Mouse (Mus musculus): Measurements from ENCODE around the gene Zfp341. TPM values are rescaled to one million over a fixed set of nuclear protein-coding genes. Genes with fewer than 3 reads are reported as not detected.

Zfp341 gene
- total and polyA plus RNA-seq, 3 experiments: 0.58 to 4.4 (median 1.6) TPM

DNA sequence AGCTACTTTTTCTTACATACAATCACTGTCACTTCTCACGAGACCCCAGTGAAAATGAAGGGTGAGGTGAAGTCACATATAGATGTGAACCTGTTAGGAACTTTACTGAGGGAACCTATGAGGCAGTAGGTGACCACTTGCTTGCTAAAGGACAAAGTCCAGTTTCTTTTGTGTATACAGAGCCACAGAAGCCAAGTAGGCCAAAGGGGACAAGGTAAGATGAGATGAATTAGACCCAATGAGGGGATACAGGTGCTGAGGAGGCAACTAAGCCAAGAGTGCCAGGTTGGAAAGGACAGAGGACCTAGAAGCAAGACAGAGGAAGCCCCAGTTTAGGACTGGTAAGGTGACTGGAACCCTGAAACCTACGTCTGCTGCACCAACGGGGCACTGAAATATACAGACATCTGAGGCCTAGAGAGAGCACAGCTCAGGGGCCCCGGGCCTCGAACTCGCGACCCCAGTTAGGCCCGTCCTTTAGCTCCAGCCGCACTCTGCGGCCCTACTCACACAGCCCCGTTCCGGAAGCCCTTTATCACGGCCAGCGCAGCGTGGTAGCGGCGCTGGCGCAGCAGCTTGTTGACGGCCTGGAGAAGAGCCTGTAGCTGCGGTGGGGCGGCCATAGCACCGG, 10.0 kb upstream of the Zfp341 start:
- dilution Hi-C loops (cut with MboI; ENCODE audit: extremely low pct_ligation_motif_present, extremely low pct_unique_long_range_greater_than_20kb, low sequenced_read_pairs) (no loop called here), in situ Hi-C loops (cut with MboI; ENCODE audit: low pct_ligation_motif_present, low pct_unique_long_range_greater_than_20kb, low sequenced_read_pairs) (no loop called here)
- H3K79me2 ChIP-seq (replicated peaks; ENCODE audit: control insufficient read depth, extremely low read depth, insufficient read depth, poor library complexity, severe bottlenecking): no peaks in the 10 kb centered on the region
- H3K36me3 ChIP-seq (replicated peaks in 1 of 2; ENCODE audit: control insufficient read depth in 1 of 2, insufficient read depth in 1 of 2, low read length in 1 of 2): peaks cover 0 to 3% of the 10 kb centered on the region in 2 experiments
- no peaks in the 10 kb centered on the region for H3K9me3 ChIP-seq (replicated peaks; ENCODE audit: low read length)
- no peak for DNase-seq (ENCODE audit: extremely low read depth)
- TF ChIP-seq NELFE (IDR thresholded peaks at IDR 0.05; ENCODE audit: low read depth, low read length) (peak; percentile 23; the same call in 1 of the 2 replicates), SIN3A (IDR thresholded peaks at IDR 0.05; ENCODE audit: low read length) (no peak), ELF1 (IDR thresholded peaks at IDR 0.05; ENCODE audit: low read depth, low read length) (0 out of 2 replicates have a peak, but pooled peaks have one; percentile 26), MXI1 (IDR thresholded peaks at IDR 0.05; ENCODE audit: low read depth, low read length) (0 out of 2 replicates have a peak, but pooled peaks have one; percentile 34)
- peak overlapping the region; percentile 44 for H3K9ac ChIP-seq (ENCODE audit: insufficient read depth, low read depth)
- peak overlapping the region; percentile 52 for H3K4me2 ChIP-seq (ENCODE audit: insufficient read depth, low read depth, poor library complexity, severe bottlenecking)
- peaks cover 10 to 18% of the 10 kb centered on the region in 2 experiments for H3K4me1 ChIP-seq (ENCODE audit: control insufficient read depth in 1 of 2, insufficient read depth in 2 of 2)
- peaks cover 16% of the 10 kb centered on the region for H3K27me3 ChIP-seq (replicated peaks)
- no peak overlapping the region for H3K27ac ChIP-seq (ENCODE audit: insufficient read depth, low read depth)
- peak overlapping the region; percentile 76 to 89 (median 79) for H3K4me3 ChIP-seq (replicated peaks in 1 of 3; ENCODE audit: low read depth in 2 of 3, low read length in 2 of 3, poor library complexity in 1 of 3)

DNA sequence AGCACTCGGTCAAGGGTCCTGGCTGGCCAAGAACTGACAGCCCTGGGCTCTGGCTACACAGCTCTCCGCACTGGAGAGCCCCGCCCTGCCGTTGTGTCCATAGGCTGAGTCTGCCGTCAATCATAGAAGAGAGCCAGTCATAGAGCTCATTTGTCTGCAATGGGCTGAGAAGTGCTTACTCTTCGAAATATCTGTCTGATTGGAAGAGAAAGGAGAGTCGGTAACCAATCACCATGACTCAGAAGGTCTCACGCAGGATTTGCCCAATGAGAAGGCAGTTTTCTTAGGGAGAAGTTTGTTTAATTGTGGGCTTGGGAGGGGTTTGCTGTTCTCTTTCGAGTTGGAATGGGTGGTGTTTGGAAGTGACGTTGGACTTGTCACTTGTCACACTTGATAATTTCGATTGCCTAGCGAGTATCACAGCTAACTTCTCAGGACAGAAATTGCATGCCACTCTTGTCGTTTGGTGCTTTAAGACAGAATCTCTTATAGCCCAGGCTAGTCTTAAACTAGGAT, 9.4 kb upstream of the Zfp341 start, which contains the start of gene Pxmp4:
Pxmp4 (minus strand) TSS at position 71 of the 516 bp plus-strand sequence.
- dilution Hi-C loops (cut with MboI; ENCODE audit: extremely low pct_ligation_motif_present, extremely low pct_unique_long_range_greater_than_20kb, low sequenced_read_pairs): no loop called here
- in situ Hi-C loops (cut with MboI; ENCODE audit: low pct_ligation_motif_present, low pct_unique_long_range_greater_than_20kb, low sequenced_read_pairs): no loop called here
- H3K27me3 ChIP-seq (replicated peaks): peaks cover 17% of the 10 kb centered on the region
- peak; percentile 99 for DNase-seq (ENCODE audit: extremely low read depth)
- H3K36me3 ChIP-seq (replicated peaks in 1 of 2; ENCODE audit: control insufficient read depth in 1 of 2, insufficient read depth in 1 of 2, low read length in 1 of 2): peaks cover 0 to 2% of the 10 kb centered on the region in 2 experiments
- H3K4me2 ChIP-seq (ENCODE audit: insufficient read depth, low read depth, poor library complexity, severe bottlenecking): peak within 1 kb of the TSS; percentile 98
- no peaks in the 10 kb centered on the region for H3K79me2 ChIP-seq (replicated peaks; ENCODE audit: control insufficient read depth, extremely low read depth, insufficient read depth, poor library complexity, severe bottlenecking)
- no peak within 1 kb of the TSS for H3K27ac ChIP-seq (ENCODE audit: insufficient read depth, low read depth)
- no peaks in the 10 kb centered on the region for H3K9me3 ChIP-seq (replicated peaks; ENCODE audit: low read length)
- peaks cover 12 to 16% of the 10 kb centered on the region in 2 experiments for H3K4me1 ChIP-seq (ENCODE audit: control insufficient read depth in 1 of 2, insufficient read depth in 2 of 2)
- H3K4me3 ChIP-seq (replicated peaks in 1 of 3; ENCODE audit: low read depth in 2 of 3, low read length in 2 of 3, poor library complexity in 1 of 3): peak within 1 kb of the TSS; percentile 76 to 89 (median 79)
- H3K9ac ChIP-seq (ENCODE audit: insufficient read depth, low read depth): peak within 1 kb of the TSS; percentile 53
- TF ChIP-seq SIN3A (IDR thresholded peaks at IDR 0.05; ENCODE audit: low read length) (peak; percentile 84), HCFC1 (IDR thresholded peaks at IDR 0.05; ENCODE audit: low read depth, low read length) (peak; percentile 15; the same call in 1 of the 2 replicates), BHLHE40 (IDR thresholded peaks at IDR 0.05; ENCODE audit: low read depth, low read length) (no peak), MEF2A (IDR thresholded peaks at IDR 0.05; ENCODE audit: borderline replicate concordance, low read depth, low read length) (no peak), ZNF384 (IDR thresholded peaks at IDR 0.05; ENCODE audit: low read depth, low read length) (no peak), TCF12 (IDR thresholded peaks at IDR 0.05; ENCODE audit: low read depth, low read length) (peak; percentile 51; the same call in 1 of the 2 replicates), JUND (conservative IDR thresholded peaks at IDR 0.05; ENCODE audit: low read depth, low read length) (no peak), CTCF (conservative IDR thresholded peaks at IDR 0.05 in 1 of 2, IDR thresholded peaks at IDR 0.05 in 1 of 2; ENCODE audit: low read depth in 2 of 2, low read length in 2 of 2) (no peak), MYC (IDR thresholded peaks at IDR 0.05; ENCODE audit: low read depth, low read length) (peak; percentile 40; the same call in 1 of the 2 replicates), MAFK (IDR thresholded peaks at IDR 0.05; ENCODE audit: insufficient replicate concordance, low read length) (no peak), POLR2AphosphoS2 (IDR thresholded peaks at IDR 0.05; ENCODE audit: low read depth, low read length) (no peak), ETS1 (conservative IDR thresholded peaks at IDR 0.05; ENCODE audit: low read depth, low read length) (no peak), MXI1 (IDR thresholded peaks at IDR 0.05; ENCODE audit: low read depth, low read length) (peak; percentile 18; the same call in 1 of the 2 replicates), NRF1 (IDR thresholded peaks at IDR 0.05; ENCODE audit: low read depth, low read length) (0 out of 2 replicates have a peak, but pooled peaks have one; percentile 13), TBP (conservative IDR thresholded peaks at IDR 0.05; ENCODE audit: low read depth, low read length) (peak; percentile 78), POLR2A (IDR thresholded peaks at IDR 0.05; ENCODE audit: low read depth, low read length) (peak; percentile 70), ZKSCAN1 (IDR thresholded peaks at IDR 0.05; ENCODE audit: borderline replicate concordance, low read depth, low read length) (no peak), RCOR1 (conservative IDR thresholded peaks at IDR 0.05; ENCODE audit: low read depth, low read length) (no peak), CHD2 (IDR thresholded peaks at IDR 0.05; ENCODE audit: low read length) (peak; percentile 93), USF1 (IDR thresholded peaks at IDR 0.05; ENCODE audit: low read depth, low read length) (no peak), CHD1 (IDR thresholded peaks at IDR 0.05; ENCODE audit: low read depth, low read length) (no peak), JUN (IDR thresholded peaks at IDR 0.05; ENCODE audit: insufficient read depth, low read depth, low read length) (no peak), ELF1 (IDR thresholded peaks at IDR 0.05; ENCODE audit: low read depth, low read length) (no peak), RAD21 (IDR thresholded peaks at IDR 0.05; ENCODE audit: low read depth, low read length) (no peak), IRF4 (IDR thresholded peaks at IDR 0.05; ENCODE audit: low read depth, low read length) (no peak), EP300 (IDR thresholded peaks at IDR 0.05; ENCODE audit: low read length) (no peak), GABPA (IDR thresholded peaks at IDR 0.05; ENCODE audit: insufficient replicate concordance, low read depth, low read length) (no peak), PAX5 (IDR thresholded peaks at IDR 0.05; ENCODE audit: low read length) (no peak), MAZ (IDR thresholded peaks at IDR 0.05; ENCODE audit: low read depth, low read length) (no peak), UBTF (IDR thresholded peaks at IDR 0.05; ENCODE audit: low read depth, low read length) (no peak)

Data from CH12.LX (cell line).